Mouse (Mus musculus) stomach, embryonic 14.5 days (tissue): ENCODE data around the gene Twf1. TPM values are rescaled to one million over a fixed set of nuclear protein-coding genes. Genes with fewer than 3 reads are reported as not detected.
A peak's percentile ranks its signal among the peaks of the same experiment; 100 is the strongest.

Source experiments
- ATAC-seq: fragments of 200-750 bp; cut with Nextera tagmentation; 2 replicates; pipeline ENCODE4 v1.8.0; 2017; ENCODE audit warnings: low read depth, moderate TSS enrichment; ENCODE audit not compliant: insufficient number of reproducible peaks, insufficient read depth, low FRiP score
- H3K27ac ChIP-seq: fragments of 300-500 bp; sonication (generic); 2 replicates; pipeline ENCODE4 v1.5.1; 2014; ENCODE audit warnings: mild to moderate bottlenecking, low read length, moderate library complexity, mixed read lengths
- H3K27me3 ChIP-seq: fragments of 300-500 bp; sonication (generic); 2 replicates; pipeline ENCODE4 v1.6.1; 2014; ENCODE audit warnings: low read length, control low read depth, mixed read lengths; ENCODE audit not compliant: control insufficient read depth, insufficient read depth
- H3K36me3 ChIP-seq: fragments of 300-500 bp; sonication (generic); 2 replicates; pipeline ENCODE4 v1.6.1; 2014; ENCODE audit warnings: mild to moderate bottlenecking, control low read depth, low read length, moderate library complexity, mixed read lengths; ENCODE audit not compliant: control insufficient read depth, insufficient read depth
- H3K4me1 ChIP-seq: fragments of 300-500 bp; sonication (generic); 2 replicates; pipeline ENCODE4 v1.6.1; 2014; ENCODE audit warnings: low read length, control low read depth, mixed read lengths; ENCODE audit not compliant: control insufficient read depth, insufficient read depth
- H3K4me2 ChIP-seq: fragments of 300-500 bp; sonication (generic); replicated peaks from 2 replicates; pipeline ENCODE4 v1.6.1; 2014; ENCODE audit warnings: low read depth, low read length, control low read depth
- H3K4me3 ChIP-seq: fragments of 300-500 bp; sonication (generic); 2 replicates; pipeline ENCODE4 v1.5.1; 2014; ENCODE audit warnings: low read depth, low read length, control low read depth
- H3K9ac ChIP-seq: fragments of 300-500 bp; sonication (generic); replicated peaks from 2 replicates; pipeline ENCODE4 v1.6.1; 2014; ENCODE audit warnings: low read depth, mild to moderate bottlenecking, control low read depth, low read length, moderate library complexity, mixed read lengths
- H3K9me3 ChIP-seq: fragments of 300-500 bp; sonication (generic); 2 replicates; pipeline ENCODE4 v1.6.1; 2016; ENCODE audit warnings: low read depth, low read length, control low read depth; ENCODE audit not compliant: control insufficient read depth
- WGBS: fragments of 180-500 bp; shearing (Covaris S2); extraction: QIAGEN DNeasy Blood & Tissue Kit; methylation state at CpG from one replicate; pipeline ENCODE4 v1.1.7; 2014; 5-methylcytosine and 5-hydroxymethylcytosine counted together
- polyA plus RNA-seq: library from polyadenylated mRNA; unstranded; fragments of >200 nt; fragmentation: Nextera tagmentation; extraction: Ambion mirVana; gene quantifications from 2 replicates; pipeline ENCODE4 v1.2.1, GENCODE M21; 2014

Gene Twf1
- polyA plus RNA-seq: 92.3 and 95.5 TPM in 2 replicates

DNA sequence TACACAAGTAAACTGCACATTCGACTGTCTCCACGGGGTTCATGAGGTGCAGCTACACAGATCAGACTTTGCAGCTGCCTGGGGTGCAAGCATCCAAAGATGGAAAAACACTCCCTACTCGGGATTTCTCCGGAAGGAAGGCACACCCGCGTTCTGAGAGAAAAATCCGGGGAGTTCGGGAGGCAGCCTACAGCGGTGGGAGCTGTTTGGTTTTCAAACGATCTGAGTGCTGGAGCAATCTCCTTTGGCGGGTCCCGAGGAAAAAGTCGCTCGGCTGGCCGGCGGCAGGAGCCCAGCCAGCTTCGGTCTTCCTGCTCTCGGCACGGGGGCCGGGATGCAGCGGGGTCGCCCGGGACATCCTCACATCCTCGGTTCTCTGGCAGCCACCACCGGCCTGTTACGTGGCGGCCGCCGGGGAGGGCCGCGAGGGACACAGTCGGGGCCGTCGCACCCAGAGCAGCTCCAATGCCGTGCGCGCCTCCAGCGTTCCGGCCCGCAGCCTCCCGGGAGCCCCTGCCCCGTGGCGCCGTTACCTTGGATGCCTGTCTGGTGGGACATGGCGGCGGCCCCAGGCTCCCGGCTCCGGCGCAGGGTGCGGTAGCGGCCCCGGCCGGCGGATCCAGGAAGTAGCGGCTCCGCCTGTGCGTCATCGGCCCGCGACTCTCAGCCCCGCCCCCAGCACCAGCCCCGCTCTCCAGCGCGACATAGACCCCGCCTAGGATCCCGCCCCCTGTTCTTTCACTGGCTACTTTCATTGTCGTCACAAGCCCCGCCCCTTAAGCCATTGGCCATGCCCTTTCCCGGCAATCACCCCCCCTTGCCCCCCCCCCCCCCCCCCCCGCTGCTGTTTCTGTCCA, at the start of gene Twf1:
Gene Twf1 (minus strand): TSS at position 671 of the 857 bp plus-strand sequence.
- peak; percentile 98 for ATAC-seq
- WGBS: under 1% methylated on average over 69 of the region's 70 CpGs
- peaks cover 19% of the 10 kb centered on the region for H3K36me3 ChIP-seq
- no peaks in the 10 kb centered on the region for H3K9me3 ChIP-seq
- H3K27me3 ChIP-seq: no peaks in the 10 kb centered on the region
- peak within 1 kb of the TSS; percentile 55 for H3K27ac ChIP-seq
- H3K4me3 ChIP-seq: peak within 1 kb of the TSS; percentile 88
- H3K9ac ChIP-seq: peak within 1 kb of the TSS; percentile 85
- peaks cover 6% of the 10 kb centered on the region; the same call in 1 of the 2 replicates for H3K4me1 ChIP-seq
- peak within 1 kb of the TSS; percentile 64 for H3K4me2 ChIP-seq

DNA sequence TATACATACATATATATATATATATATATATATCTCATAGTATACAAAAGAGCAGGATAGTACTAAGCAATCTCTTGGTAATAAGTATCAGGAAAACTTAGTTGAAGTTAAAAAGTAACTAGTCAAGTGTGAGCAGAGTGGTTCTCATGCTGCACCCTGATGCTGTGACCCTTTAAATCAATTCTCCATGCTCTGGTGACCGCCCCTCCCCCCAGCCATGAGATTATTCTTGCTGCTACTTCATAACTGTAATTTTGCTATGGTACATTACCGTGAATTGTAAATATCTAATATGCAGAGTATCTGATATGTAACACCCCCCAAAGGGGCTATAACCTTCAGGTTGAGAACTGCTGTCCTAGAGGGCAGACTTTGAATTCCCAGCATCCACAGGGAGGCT, 49.4 kb upstream of the Twf1 start:
- peaks cover 4% of the 10 kb centered on the region; the same call in 1 of the 2 replicates for H3K4me1 ChIP-seq
- H3K36me3 ChIP-seq: no peaks in the 10 kb centered on the region
- H3K9ac ChIP-seq: no peak overlapping the region
- no peak overlapping the region for H3K27ac ChIP-seq
- no peaks in the 10 kb centered on the region for H3K9me3 ChIP-seq
- no peaks in the 10 kb centered on the region for H3K27me3 ChIP-seq
- H3K4me2 ChIP-seq: no peak overlapping the region
- no peak for ATAC-seq
- H3K4me3 ChIP-seq: no peak overlapping the region
- 84% methylated on average over 2 of the region's 2 CpGs for WGBS

DNA sequence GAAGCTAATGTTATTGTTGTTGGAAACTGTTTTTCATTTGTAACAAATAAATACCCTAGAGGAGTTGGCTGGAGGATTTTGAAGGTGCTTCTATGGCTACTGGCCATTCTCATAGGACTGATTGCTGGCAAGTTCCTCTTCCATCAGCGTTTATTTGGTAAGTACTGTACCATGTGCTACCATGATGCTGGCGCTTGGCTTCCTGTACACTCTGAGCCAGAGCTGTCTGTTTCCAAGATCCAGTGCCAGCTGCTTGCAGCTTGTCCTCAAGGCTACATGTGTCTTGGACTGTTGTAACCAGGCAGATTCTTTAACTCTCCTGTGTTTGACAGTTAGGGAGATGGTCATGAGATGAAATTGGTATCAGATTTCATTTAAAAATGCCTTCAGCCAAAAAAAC, 48.5 kb upstream of the Twf1 start:
- Histone ChIP-seq H3K4me1 (peaks cover 4% of the 10 kb centered on the region; the same call in 1 of the 2 replicates), H3K4me3 (no peak overlapping the region), H3K36me3 (no peaks in the 10 kb centered on the region), H3K4me2 (no peak overlapping the region), H3K9me3 (no peaks in the 10 kb centered on the region), H3K27ac (no peak overlapping the region), H3K27me3 (no peaks in the 10 kb centered on the region), H3K9ac (no peak overlapping the region)
- 84% methylated on average over 2 of the region's 2 CpGs for WGBS
- ATAC-seq: no peak

DNA sequence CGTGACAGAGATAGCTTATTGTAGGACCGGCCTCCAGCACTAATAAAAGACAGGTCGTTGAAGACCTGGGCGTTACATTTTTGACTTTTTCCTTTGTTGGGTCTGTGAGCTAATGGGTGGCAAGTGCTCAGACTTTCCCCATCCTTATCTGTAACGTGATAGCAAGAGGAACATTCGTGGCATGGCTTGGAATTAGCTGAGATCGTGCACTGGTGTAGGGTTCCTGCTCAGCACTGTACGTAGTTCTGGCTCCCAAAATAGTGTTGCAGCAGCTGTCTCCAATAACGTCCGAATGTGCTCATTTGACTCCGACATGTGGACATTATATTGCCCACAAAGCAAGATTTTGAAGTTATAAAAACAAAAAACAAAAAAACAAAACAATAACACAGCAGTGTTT, 44.8 kb upstream of the Twf1 start:
- Histone ChIP-seq H3K4me2 (no peak overlapping the region), H3K27ac (no peak overlapping the region), H3K4me1 (peaks cover 4% of the 10 kb centered on the region; the same call in 1 of the 2 replicates), H3K36me3 (no peaks in the 10 kb centered on the region), H3K9ac (no peak overlapping the region), H3K9me3 (no peaks in the 10 kb centered on the region), H3K4me3 (no peak overlapping the region), H3K27me3 (no peaks in the 10 kb centered on the region)
- no peak for ATAC-seq
- WGBS: 73% methylated on average over 11 of the region's 11 CpGs

DNA sequence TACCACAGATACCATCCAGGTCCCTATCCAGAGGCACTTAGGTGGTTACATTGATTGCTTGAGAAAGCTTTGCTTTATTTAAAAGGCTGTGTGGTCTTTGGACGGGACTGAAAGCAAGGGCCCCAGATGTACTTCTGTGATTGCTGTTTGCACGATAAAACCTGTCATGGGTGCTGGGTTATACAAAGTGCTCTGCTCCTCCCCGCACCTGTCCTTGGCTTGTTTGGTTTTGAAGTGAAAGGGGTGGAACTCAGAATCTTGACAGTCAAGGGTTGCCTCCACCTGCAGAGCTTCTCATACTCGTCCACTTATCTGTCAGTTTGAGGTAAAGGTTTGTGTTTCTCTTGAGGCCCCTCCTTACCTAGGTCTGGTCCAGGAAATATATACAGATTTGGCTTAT, 40.9 kb upstream of the Twf1 start:
- H3K27ac ChIP-seq: no peak overlapping the region
- H3K27me3 ChIP-seq: no peaks in the 10 kb centered on the region
- no peaks in the 10 kb centered on the region for H3K36me3 ChIP-seq
- no peak for ATAC-seq
- no peaks in the 10 kb centered on the region for H3K4me1 ChIP-seq
- WGBS: 58% methylated on average over 4 of the region's 4 CpGs
- H3K4me3 ChIP-seq: no peak overlapping the region
- no peak overlapping the region for H3K4me2 ChIP-seq
- no peak overlapping the region for H3K9ac ChIP-seq
- no peaks in the 10 kb centered on the region for H3K9me3 ChIP-seq

DNA sequence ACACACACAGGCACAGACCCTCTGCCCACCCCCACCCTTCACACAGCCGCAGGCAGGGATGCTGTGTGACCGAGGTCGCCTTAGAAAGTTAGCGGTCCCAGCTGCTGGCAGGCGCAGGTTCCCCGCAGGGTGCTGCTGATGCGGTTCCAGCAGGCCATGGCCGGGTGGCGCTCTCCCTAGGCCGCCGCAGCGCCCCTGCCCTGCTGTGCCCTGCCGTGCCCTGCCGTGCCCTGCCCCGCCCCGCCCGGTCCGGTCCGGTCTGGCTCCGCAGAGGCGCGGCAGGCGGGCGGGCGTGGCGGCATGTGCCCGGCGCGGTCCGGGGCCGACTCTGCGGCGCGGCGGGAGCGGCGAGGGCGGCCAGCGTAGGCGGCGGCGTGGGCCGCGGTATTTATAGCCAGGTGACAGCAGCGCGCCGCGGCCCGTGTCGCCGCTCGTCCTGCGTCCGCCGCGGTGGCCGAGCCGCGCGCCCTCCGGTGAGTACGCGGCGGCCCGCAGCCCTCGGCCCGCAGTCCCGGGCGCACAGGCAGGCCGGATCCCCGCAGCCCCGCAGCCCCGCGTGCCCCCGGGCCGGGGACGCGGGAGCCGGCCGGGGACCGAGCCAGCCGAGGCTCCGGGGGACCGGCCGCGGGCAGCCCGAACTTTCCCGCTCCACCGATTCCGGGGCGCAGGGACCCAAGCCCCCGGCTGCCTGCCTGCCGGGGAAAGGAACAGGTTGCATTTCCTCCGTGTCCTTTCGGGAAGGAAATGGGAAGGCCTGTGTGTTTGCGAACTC, 39.3 kb upstream of the Twf1 start, which contains the start of gene Tmem117:
Gene Tmem117 (plus strand): TSS at position 403 of the 772 bp plus-strand sequence.
- Histone ChIP-seq H3K4me3 (peak within 1 kb of the TSS; percentile 32), H3K36me3 (no peaks in the 10 kb centered on the region), H3K27me3 (no peaks in the 10 kb centered on the region), H3K4me1 (no peaks in the 10 kb centered on the region), H3K4me2 (peak within 1 kb of the TSS; percentile 70), H3K9me3 (no peaks in the 10 kb centered on the region), H3K27ac (no peak within 1 kb of the TSS), H3K9ac (peak within 1 kb of the TSS; percentile 46; the same call in 1 of the 2 replicates)
- ATAC-seq: peak; percentile 82
- under 1% methylated on average over 65 of the region's 96 CpGs for WGBS

DNA sequence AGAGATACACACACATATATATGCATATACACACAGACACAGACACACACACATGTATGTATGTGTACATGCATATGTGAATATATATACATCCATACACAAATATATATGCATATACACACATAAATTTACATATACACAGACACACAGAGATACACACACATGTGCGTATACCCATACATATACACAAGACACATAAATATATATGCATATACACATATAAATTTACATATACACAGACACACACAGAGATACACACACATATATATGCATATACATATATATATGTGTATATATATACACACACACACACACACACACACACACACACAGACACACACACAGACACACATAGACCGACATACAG, 38.8 kb upstream of the Twf1 start:
- no peak overlapping the region for H3K9ac ChIP-seq

DNA sequence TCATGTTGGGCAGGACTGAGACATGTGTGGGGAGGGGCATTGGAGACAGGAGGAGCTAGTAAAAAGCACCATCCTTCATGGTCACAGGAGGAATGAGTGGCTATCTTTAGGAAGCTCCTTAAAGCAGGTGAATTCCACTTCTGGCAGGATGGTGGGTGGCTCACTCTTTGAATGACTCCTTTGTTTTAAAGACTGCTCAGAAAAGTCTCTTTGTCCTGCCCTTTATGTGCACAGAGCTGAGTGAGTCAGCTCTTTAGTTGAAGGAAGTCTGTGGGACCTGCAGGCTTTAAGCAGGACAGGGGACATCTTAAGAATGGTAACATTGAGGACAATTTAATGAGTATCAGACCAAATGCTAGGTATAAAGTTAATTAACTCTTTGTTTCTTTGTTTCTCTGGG, 31.2 kb upstream of the Twf1 start:
- Histone ChIP-seq H3K27me3 (no peaks in the 10 kb centered on the region), H3K9me3 (no peaks in the 10 kb centered on the region), H3K4me3 (no peak overlapping the region), H3K36me3 (no peaks in the 10 kb centered on the region), H3K9ac (no peak overlapping the region), H3K27ac (no peak overlapping the region), H3K4me2 (no peak overlapping the region), H3K4me1 (no peaks in the 10 kb centered on the region)
- ATAC-seq: no peak

More for the DNA sequence above, 38.8 kb upstream of the Twf1 start:
- H3K36me3 ChIP-seq: no peaks in the 10 kb centered on the region
- peak overlapping the region; percentile 32 for H3K4me3 ChIP-seq
- no peaks in the 10 kb centered on the region for H3K9me3 ChIP-seq
- no peak overlapping the region for H3K27ac ChIP-seq
- H3K27me3 ChIP-seq: no peaks in the 10 kb centered on the region
- no peaks in the 10 kb centered on the region for H3K4me1 ChIP-seq
- H3K4me2 ChIP-seq: peak overlapping the region; percentile 70
- 47% methylated on average over 2 of the region's 2 CpGs for WGBS
- no peak for ATAC-seq
